Mouse (Mus musculus) myocyte (in vitro differentiated cells): ENCODE data around the gene Rps3. TPM values are rescaled to one million over a fixed set of nuclear protein-coding genes. Genes with fewer than 3 reads are reported as not detected.

ENCODE experiments used
- H3K27me3 ChIP-seq: one replicate; pipeline ENCODE4 v1.6.1; 2011; ENCODE audit not compliant: control insufficient read depth, insufficient read depth, insufficient read length
- H3K36me3 ChIP-seq: one replicate; pipeline ENCODE4 v1.6.1; 2011; ENCODE audit not compliant: control insufficient read depth, insufficient read depth
- H3K4me2 ChIP-seq: one replicate; pipeline ENCODE4 v1.6.1; 2011; ENCODE audit warnings: low read depth, control low read depth
- H3K4me3 ChIP-seq: one replicate; pipeline ENCODE4 v1.5.1; 2011; ENCODE audit warnings: mild to moderate bottlenecking, control low read depth, moderate library complexity
- H3K79me2 ChIP-seq: one replicate; pipeline ENCODE4 v1.6.1; 2011; ENCODE audit not compliant: control insufficient read depth, insufficient read depth
- H3ac ChIP-seq: one replicate; pipeline ENCODE4 v1.6.1; 2011; ENCODE audit not compliant: control insufficient read depth, insufficient read length
- CEBPB ChIP-seq: IDR thresholded peaks from 2 replicates; pipeline ENCODE4 v1.6.1; 2011; ENCODE audit warnings: mild to moderate bottlenecking, moderate library complexity; ENCODE audit not compliant: poor library complexity, insufficient read depth, severe bottlenecking
- E2F4 ChIP-seq: IDR thresholded peaks from one replicate; pipeline ENCODE4 v1.6.1; 2011; ENCODE audit warnings: mild to moderate bottlenecking, control low read depth, moderate library complexity; ENCODE audit not compliant: insufficient read depth
- MAX ChIP-seq: IDR thresholded peaks from one replicate; pipeline ENCODE4 v1.6.1; 2011; ENCODE audit warnings: low read depth, mild to moderate bottlenecking, control low read depth
- MYOD1 ChIP-seq, 3 experiments: IDR thresholded peaks; one replicate each; pipeline ENCODE4 v1.6.1; 2011; ENCODE audit warnings: control low read depth in 2 of 3, low read depth in 2 of 3, mild to moderate bottlenecking in 2 of 3, moderate library complexity in 1 of 3; ENCODE audit not compliant: insufficient read length in 2 of 3, control insufficient read depth in 1 of 3
- MYOG ChIP-seq, 3 experiments: IDR thresholded peaks; one replicate each; pipeline ENCODE4 v1.6.1; 2011; ENCODE audit warnings: control low read depth in 2 of 3, low read depth in 2 of 3, mild to moderate bottlenecking in 2 of 3; ENCODE audit not compliant: insufficient read length in 2 of 3, control insufficient read depth in 1 of 3, insufficient read depth in 1 of 3
- POLR2A ChIP-seq: IDR thresholded peaks from one replicate; pipeline ENCODE4 v1.6.1; 2011; ENCODE audit warnings: low read depth, mild to moderate bottlenecking, control low read depth, moderate library complexity; ENCODE audit not compliant: insufficient read length
- POLR2AphosphoS2 ChIP-seq: IDR thresholded peaks from one replicate; pipeline ENCODE4 v1.6.1; 2011; ENCODE audit warnings: low read depth, control low read depth; ENCODE audit not compliant: insufficient read length
- REST ChIP-seq: IDR thresholded peaks from one replicate; pipeline ENCODE4 v1.6.1; 2011; ENCODE audit warnings: mild to moderate bottlenecking, control low read depth, moderate library complexity; ENCODE audit not compliant: insufficient read depth, insufficient read length
- SRF ChIP-seq: IDR thresholded peaks from one replicate; pipeline ENCODE4 v1.6.1; 2011; ENCODE audit warnings: low read depth; ENCODE audit not compliant: control insufficient read depth, insufficient read length
- TCF12 ChIP-seq: IDR thresholded peaks from one replicate; pipeline ENCODE4 v1.6.1; 2011; ENCODE audit warnings: mild to moderate bottlenecking, control low read depth; ENCODE audit not compliant: poor library complexity, insufficient read depth, severe bottlenecking
- TCF3 ChIP-seq: IDR thresholded peaks from one replicate; pipeline ENCODE4 v1.6.1; 2011; ENCODE audit warnings: low read depth, control low read depth; ENCODE audit not compliant: insufficient read length
- USF1 ChIP-seq: IDR thresholded peaks from one replicate; pipeline ENCODE4 v1.6.1; 2011; ENCODE audit warnings: low read depth, mild to moderate bottlenecking, control low read depth, moderate library complexity
- polyA plus RNA-seq: library from polyadenylated mRNA; unstranded; fragments of >200 nt; fragmentation: generic; extraction: Trizol; gene quantifications from one replicate; pipeline ENCODE4 v1.2.1, GENCODE M21; 2012; ENCODE audit warnings: missing spikeins

Gene Rps3
- 2,049 TPM for polyA plus RNA-seq

GRCm38 (mm10) chr7:99483271-99483923 lies at the start of gene Rps3:
TSS of gene Rps3 (minus strand) at chr7:99483738.
- Histone ChIP-seq H3K4me3 (peak within 1 kb of the TSS; percentile 87), H3K4me2 (peak within 1 kb of the TSS; percentile 98), H3K79me2 (peaks cover 24% of the 10 kb centered on the region), H3K27me3 (no peaks in the 10 kb centered on the region), H3ac (peak within 1 kb of the TSS; percentile 42), H3K36me3 (no peaks in the 10 kb centered on the region)
- TF ChIP-seq MAX (no peak), SRF (peak; percentile 29), REST (no peak), POLR2AphosphoS2 (peak; percentile 70), POLR2A (peak; percentile 75)

- H3K36me3 ChIP-seq = no peaks in the 10 kb centered on the region
- no peak overlapping the region for H3K4me3 ChIP-seq
- H3K4me2 ChIP-seq = no peak overlapping the region
- H3K79me2 ChIP-seq = no peaks in the 10 kb centered on the region
- no peak for TF ChIP-seq MYOD1 (IDR thresholded peaks at IDR 0.05; ENCODE audit: control insufficient read depth in 1 of 3, insufficient read length in 2 of 3, low read depth in 2 of 3)
- TF ChIP-seq E2F4 = no peak
- no peak for TF ChIP-seq POLR2AphosphoS2
- TF ChIP-seq MAX = no peak
- no peak for TF ChIP-seq MYOG (IDR thresholded peaks at IDR 0.05; ENCODE audit: control insufficient read depth in 1 of 3, insufficient read depth in 1 of 3, insufficient read length in 2 of 3, low read depth in 2 of 3)
- no peak for TF ChIP-seq CEBPB
- no peak for TF ChIP-seq TCF12
- no peak for TF ChIP-seq TCF3
- TF ChIP-seq USF1 = no peak
- no peak for TF ChIP-seq POLR2A
- TF ChIP-seq REST = no peak
- no peak for TF ChIP-seq SRF
- H3K27me3 ChIP-seq = no peaks in the 10 kb centered on the region
- no peak overlapping the region for H3ac ChIP-seq
These were observed 49.0 kb upstream of the Rps3 start for GRCm38 (mm10) chr7:99532526-99532925.

GRCm38 (mm10) chr7:99531408-99531970 lies 48.0 kb upstream of the Rps3 start:
- H3ac ChIP-seq = no peak overlapping the region
- H3K36me3 ChIP-seq = no peaks in the 10 kb centered on the region
- H3K4me3 ChIP-seq = no peak overlapping the region
- H3K79me2 ChIP-seq = no peaks in the 10 kb centered on the region
- TF ChIP-seq POLR2AphosphoS2 (no peak), E2F4 (no peak), REST (no peak), MYOG (IDR thresholded peaks at IDR 0.05; ENCODE audit: control insufficient read depth in 1 of 3, insufficient read depth in 1 of 3, insufficient read length in 2 of 3, low read depth in 2 of 3) (no peak), TCF12 (no peak), USF1 (no peak), MAX (no peak), POLR2A (no peak), MYOD1 (IDR thresholded peaks at IDR 0.05; ENCODE audit: control insufficient read depth in 1 of 3, insufficient read length in 2 of 3, low read depth in 2 of 3) (no peak), CEBPB (no peak), TCF3 (no peak), SRF (no peak)
- H3K4me2 ChIP-seq = no peak overlapping the region
- no peaks in the 10 kb centered on the region for H3K27me3 ChIP-seq

- Histone ChIP-seq H3K4me3 (no peak overlapping the region), H3K79me2 (no peaks in the 10 kb centered on the region), H3K36me3 (no peaks in the 10 kb centered on the region), H3ac (no peak overlapping the region), H3K27me3 (no peaks in the 10 kb centered on the region), H3K4me2 (no peak overlapping the region)
- no peak for TF ChIP-seq POLR2A
- no peak for TF ChIP-seq SRF
These were observed 45.9 kb upstream of the Rps3 start for GRCm38 (mm10) chr7:99529410-99529809.

DNA sequence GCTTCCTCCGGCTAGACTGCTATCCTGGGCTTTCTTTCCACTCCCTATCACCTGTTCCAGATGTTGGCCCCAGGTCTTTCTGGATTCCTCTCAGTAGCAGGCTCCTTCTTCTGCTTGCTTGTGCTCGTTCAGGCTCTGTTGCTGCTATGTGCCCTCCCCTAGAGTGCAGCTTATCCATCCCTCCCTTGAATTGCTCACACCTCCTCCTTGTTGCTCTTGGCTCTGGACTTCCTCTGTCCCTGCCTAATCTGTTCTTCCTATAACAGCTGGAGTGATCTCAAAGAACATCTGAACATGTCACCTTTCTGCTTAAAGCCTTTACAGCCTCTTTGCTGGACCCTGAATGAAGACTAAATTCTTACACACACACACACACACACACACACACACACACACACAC lies 45.0 kb upstream of the Rps3 start:
- TF ChIP-seq POLR2A (no peak), TCF3 (no peak), POLR2AphosphoS2 (no peak), REST (no peak), CEBPB (no peak), MAX (no peak), TCF12 (no peak), MYOG (IDR thresholded peaks at IDR 0.05; ENCODE audit: control insufficient read depth in 1 of 3, insufficient read depth in 1 of 3, insufficient read length in 2 of 3, low read depth in 2 of 3) (no peak), E2F4 (no peak), SRF (no peak), MYOD1 (IDR thresholded peaks at IDR 0.05; ENCODE audit: control insufficient read depth in 1 of 3, insufficient read length in 2 of 3, low read depth in 2 of 3) (no peak)
- H3K27me3 ChIP-seq = no peaks in the 10 kb centered on the region
- no peaks in the 10 kb centered on the region for H3K79me2 ChIP-seq
- H3ac ChIP-seq = no peak overlapping the region
- H3K36me3 ChIP-seq = no peaks in the 10 kb centered on the region
- H3K4me3 ChIP-seq = no peak overlapping the region
- H3K4me2 ChIP-seq = no peak overlapping the region
